Mouse (Mus musculus) olfactory bulb, adult 2 months (tissue): ENCODE data around the gene St6galnac3.

Source experiments
- CTCF ChIP-seq: fragments of 200-500 bp; IDR thresholded peaks from 2 replicates; pipeline ENCODE4 v1.5.1; 2012; ENCODE audit warnings: low read depth, mild to moderate bottlenecking, low read length, moderate library complexity; ENCODE audit not compliant: insufficient read depth
- POLR2A ChIP-seq: fragments of 200-500 bp; IDR thresholded peaks from 2 replicates; pipeline ENCODE4 v1.6.1; 2012; ENCODE audit warnings: mild to moderate bottlenecking, low read depth, low read length, moderate library complexity; ENCODE audit not compliant: insufficient read depth

GRCm38 (mm10) chr3:153492986-153493385, 232.0 kb downstream of the St6galnac3 start:
- no peak for TF ChIP-seq CTCF
- no peak for TF ChIP-seq POLR2A
